Mouse (Mus musculus): ENCODE results near the gene Srgap1. TPM values are rescaled to one million over a fixed set of nuclear protein-coding genes. Genes with fewer than 3 reads are reported as not detected.

Srgap1 gene
- polyA plus RNA-seq, 1 experiment from 2014 or later = 10.2 TPM

DNA sequence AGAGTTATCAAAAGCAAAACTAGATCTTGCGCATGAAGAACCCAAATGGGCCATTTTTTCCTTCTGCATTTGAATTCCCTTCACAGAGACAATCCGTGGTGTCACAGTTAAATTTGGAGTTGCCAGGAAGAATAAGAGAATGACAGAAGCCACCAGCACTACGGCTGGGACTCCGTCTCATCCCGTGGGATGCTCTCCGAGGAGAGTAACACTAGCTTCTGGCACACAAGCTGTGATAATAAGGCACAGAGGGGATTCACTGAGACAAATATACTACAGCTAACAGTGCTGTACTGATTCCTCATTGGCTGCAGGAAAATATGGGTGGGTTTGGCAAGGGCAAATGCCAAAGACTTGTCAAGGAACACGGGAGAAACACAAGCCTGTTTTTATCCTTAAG lies 201.4 kb downstream of the Srgap1 start:
- no peak overlapping the region for H3K4me2 ChIP-seq (ENCODE audit: low read length)
- no peaks in the 10 kb centered on the region for H3K27me3 ChIP-seq (ENCODE audit: insufficient read depth, low read length)
- TF ChIP-seq CTCF (IDR thresholded peaks at IDR 0.05; ENCODE audit: low read depth) = no peak
- no peak overlapping the region for H3K9ac ChIP-seq (ENCODE audit: low read depth, low read length)
- DNase-seq (ENCODE audit: low spot score) (no peak), ATAC-seq (replicated peaks; ENCODE audit: low FRiP score, low read depth) (no peak)
- H3K9me3 ChIP-seq (replicated peaks; ENCODE audit: low read length) = no peaks in the 10 kb centered on the region
- H3K27ac ChIP-seq = no peak overlapping the region
- 82% methylated on average over 7 of the region's 7 CpGs for WGBS
- no peaks in the 10 kb centered on the region for H3K36me3 ChIP-seq (ENCODE audit: insufficient read depth, low read length)
- no peak overlapping the region for H3K4me3 ChIP-seq (replicated peaks; ENCODE audit: low read depth, low read length)
- H3K4me1 ChIP-seq (replicated peaks; ENCODE audit: insufficient read depth, low read length) = no peaks in the 10 kb centered on the region

DNA sequence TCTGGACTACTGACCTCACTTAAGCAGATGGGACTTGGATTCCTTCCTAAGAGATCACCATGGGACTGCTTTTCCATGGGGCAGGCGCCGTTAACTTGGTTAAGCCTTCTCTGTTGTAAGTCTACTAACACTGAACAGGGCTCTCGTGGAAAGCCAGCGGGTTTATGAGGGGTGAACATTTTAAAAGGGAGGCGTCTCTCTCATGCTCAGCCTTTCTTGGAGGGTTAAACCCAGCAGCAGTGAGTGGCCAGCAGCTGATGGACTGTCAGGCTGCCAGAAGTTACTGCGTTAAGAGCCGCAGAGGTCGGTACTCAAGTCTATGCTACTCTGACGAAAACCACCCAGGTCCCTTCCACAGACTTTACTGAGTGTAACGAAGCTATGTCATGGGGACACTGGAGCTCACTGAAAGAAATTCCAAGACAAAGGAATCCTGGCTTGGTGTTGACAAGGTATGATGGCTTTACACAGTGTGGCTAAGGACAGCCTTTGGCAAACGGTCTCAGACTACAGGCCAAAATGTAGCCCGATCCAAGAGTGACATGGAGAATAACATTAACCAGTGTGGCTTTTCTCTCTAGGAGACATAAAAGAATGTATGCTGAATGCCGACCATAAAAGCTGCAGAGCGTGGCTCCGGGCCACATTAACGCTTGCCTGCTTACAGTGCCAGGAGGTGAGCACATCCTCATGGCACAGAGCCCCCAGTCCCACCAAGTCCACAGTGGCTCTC lies 209.8 kb downstream of the Srgap1 start:
- Histone ChIP-seq H3K27ac (peak overlapping the region; percentile 67), H3K9ac (ENCODE audit: low read depth, low read length) (peak overlapping the region; percentile 23; the same call in 1 of the 2 replicates), H3K27me3 (ENCODE audit: insufficient read depth, low read length) (no peaks in the 10 kb centered on the region), H3K9me3 (replicated peaks; ENCODE audit: low read length) (no peaks in the 10 kb centered on the region), H3K4me3 (replicated peaks; ENCODE audit: low read depth, low read length) (peak overlapping the region; percentile 39), H3K4me1 (replicated peaks; ENCODE audit: insufficient read depth, low read length) (no peaks in the 10 kb centered on the region), H3K36me3 (ENCODE audit: insufficient read depth, low read length) (0 out of 2 replicates have a peak, but pooled peaks cover 5% of the 10 kb centered on the region), H3K4me2 (ENCODE audit: low read length) (peak overlapping the region; percentile 57)
- DNase-seq (ENCODE audit: low spot score) = peak; percentile 88
- TF ChIP-seq CTCF (IDR thresholded peaks at IDR 0.05; ENCODE audit: low read depth) = no peak
- 22% methylated on average over 16 of the region's 16 CpGs for WGBS
- peak; percentile 74 for ATAC-seq (replicated peaks; ENCODE audit: low FRiP score, low read depth)

DNA sequence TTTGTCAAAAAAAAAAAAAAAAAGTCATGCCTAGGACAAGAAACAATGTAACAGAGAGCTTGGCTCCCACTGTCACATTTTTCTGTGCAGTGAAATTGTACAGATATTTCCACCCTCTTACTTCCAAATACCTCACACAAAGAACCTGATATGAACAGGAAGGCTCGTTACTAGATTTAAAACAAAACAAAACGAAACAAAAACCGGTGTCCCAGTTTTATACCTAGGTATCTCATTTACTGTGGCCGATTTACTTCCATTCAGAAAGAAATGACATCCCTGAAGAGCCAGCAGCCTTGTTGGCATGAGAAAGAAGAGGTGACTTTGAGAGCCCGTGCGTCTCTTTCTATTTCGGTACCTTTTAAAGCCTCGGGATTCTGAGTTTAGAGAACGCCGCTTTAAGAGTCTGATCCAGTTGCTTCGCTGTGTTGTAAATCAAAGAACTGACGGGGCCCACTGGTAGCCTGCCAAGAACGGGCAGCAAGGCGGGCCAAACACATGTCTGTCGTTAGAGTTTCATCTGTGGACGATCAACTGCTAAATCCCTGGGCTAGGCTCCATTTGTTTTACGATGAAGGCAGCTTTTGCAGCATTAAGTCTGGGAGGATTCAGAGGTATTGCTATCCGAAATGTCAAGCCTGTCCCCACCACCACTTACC lies 210.5 kb downstream of the Srgap1 start:
- Histone ChIP-seq H3K36me3 (ENCODE audit: insufficient read depth, low read length) (0 out of 2 replicates have a peak, but pooled peaks cover 5% of the 10 kb centered on the region), H3K27me3 (ENCODE audit: insufficient read depth, low read length) (no peaks in the 10 kb centered on the region), H3K4me3 (replicated peaks; ENCODE audit: low read depth, low read length) (peak overlapping the region; percentile 39), H3K9ac (ENCODE audit: low read depth, low read length) (peak overlapping the region; percentile 23; the same call in 1 of the 2 replicates), H3K27ac (peak overlapping the region; percentile 67), H3K4me1 (replicated peaks; ENCODE audit: insufficient read depth, low read length) (no peaks in the 10 kb centered on the region), H3K9me3 (replicated peaks; ENCODE audit: low read length) (no peaks in the 10 kb centered on the region), H3K4me2 (ENCODE audit: low read length) (peak overlapping the region; percentile 57)
- peak; percentile 87 for DNase-seq (ENCODE audit: low spot score)
- TF ChIP-seq CTCF (IDR thresholded peaks at IDR 0.05; ENCODE audit: low read depth) = no peak
- WGBS = 12% methylated on average over 18 of the region's 18 CpGs
- ATAC-seq (replicated peaks; ENCODE audit: low FRiP score, low read depth) = 0 out of 2 replicates have a peak, but pooled peaks have one; percentile 6

DNA sequence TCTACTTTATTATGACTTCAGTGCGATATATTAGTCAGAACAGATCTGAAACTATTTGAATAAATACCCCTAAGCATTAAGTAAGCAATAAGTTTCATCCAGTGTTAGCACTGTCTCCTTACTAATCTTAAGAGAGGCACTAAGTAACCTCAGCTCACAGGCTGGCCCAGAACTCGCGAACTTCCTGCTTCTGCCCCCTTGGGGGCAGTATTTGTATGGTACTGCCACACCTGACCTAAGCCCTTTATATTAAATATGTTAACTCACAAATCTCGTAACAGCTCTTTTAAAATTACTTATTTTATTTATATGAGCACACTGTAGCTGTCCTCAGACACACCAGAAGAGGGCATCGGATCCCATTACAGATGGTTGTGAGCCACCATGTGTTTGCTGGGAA lies 213.7 kb downstream of the Srgap1 start:
- no peaks in the 10 kb centered on the region for H3K27me3 ChIP-seq (ENCODE audit: insufficient read depth, low read length)
- no peak for ATAC-seq (replicated peaks; ENCODE audit: low FRiP score, low read depth)
- H3K4me1 ChIP-seq (replicated peaks; ENCODE audit: insufficient read depth, low read length) = no peaks in the 10 kb centered on the region
- no peaks in the 10 kb centered on the region for H3K9me3 ChIP-seq (replicated peaks; ENCODE audit: low read length)
- H3K9ac ChIP-seq (ENCODE audit: low read depth, low read length) = no peak overlapping the region
- no peaks in the 10 kb centered on the region for H3K36me3 ChIP-seq (ENCODE audit: insufficient read depth, low read length)
- 95% methylated on average over 5 of the region's 5 CpGs for WGBS
- no peak overlapping the region for H3K27ac ChIP-seq
- DNase-seq (ENCODE audit: low spot score) = no peak
- no peak overlapping the region for H3K4me2 ChIP-seq (ENCODE audit: low read length)
- H3K4me3 ChIP-seq (replicated peaks; ENCODE audit: low read depth, low read length) = no peak overlapping the region
- TF ChIP-seq CTCF (IDR thresholded peaks at IDR 0.05; ENCODE audit: low read depth) = peak; percentile 27; the same call in 1 of the 2 replicates

DNA sequence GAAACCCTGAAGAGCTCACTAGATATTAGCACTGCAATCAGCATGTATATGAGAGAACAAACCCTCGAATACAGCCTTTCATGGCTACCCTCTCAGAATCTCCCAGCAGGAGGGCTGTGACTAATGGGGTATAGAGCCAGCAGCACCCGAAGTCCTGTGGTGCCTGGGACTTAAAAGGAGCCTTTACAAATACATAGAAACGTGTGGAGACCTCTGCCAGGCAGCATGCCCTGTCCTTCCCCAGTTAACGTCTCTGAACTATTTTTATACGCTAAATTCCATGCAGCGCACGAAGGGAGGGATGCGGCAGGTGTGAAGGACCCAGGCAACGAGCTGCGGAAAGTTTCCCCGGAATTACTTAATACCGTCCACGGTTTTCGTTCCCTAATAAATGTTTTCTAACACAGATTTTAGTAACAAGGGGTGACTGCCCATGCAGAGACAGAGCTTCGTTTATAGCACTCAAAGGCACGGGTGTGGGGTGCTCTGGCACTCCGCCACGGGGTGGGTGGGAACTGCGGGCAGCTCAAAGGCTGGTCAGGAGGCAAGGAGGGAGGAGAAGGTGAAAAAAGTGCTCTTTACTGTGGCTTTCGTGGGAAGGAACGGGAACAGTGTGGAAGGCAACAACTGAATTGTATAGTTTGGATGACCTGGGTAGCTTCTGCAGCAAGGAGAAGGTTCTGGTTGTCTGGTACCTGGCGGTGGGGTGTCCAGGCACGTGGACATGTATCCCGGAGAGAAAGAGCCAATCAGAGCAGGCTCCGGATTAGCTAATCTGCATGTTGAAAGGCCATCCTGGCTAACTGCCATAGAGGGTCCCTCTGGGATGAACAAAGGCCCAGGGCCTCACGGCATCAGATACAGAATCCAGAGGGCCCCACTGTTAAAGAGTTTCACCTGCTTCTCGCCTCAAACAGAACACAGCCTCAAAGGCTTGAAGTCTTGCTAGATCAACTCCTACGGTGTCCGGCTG lies 216.5 kb downstream of the Srgap1 start:
- Histone ChIP-seq H3K4me1 (replicated peaks; ENCODE audit: insufficient read depth, low read length) (no peaks in the 10 kb centered on the region), H3K27me3 (ENCODE audit: insufficient read depth, low read length) (no peaks in the 10 kb centered on the region), H3K4me3 (replicated peaks; ENCODE audit: low read depth, low read length) (no peak overlapping the region), H3K4me2 (ENCODE audit: low read length) (no peak overlapping the region), H3K9me3 (replicated peaks; ENCODE audit: low read length) (no peaks in the 10 kb centered on the region), H3K9ac (ENCODE audit: low read depth, low read length) (no peak overlapping the region), H3K27ac (no peak overlapping the region), H3K36me3 (ENCODE audit: insufficient read depth, low read length) (no peaks in the 10 kb centered on the region)
- 62% methylated on average over 29 of the region's 29 CpGs for WGBS
- no peak for TF ChIP-seq CTCF (IDR thresholded peaks at IDR 0.05; ENCODE audit: low read depth)
- no peak for ATAC-seq (replicated peaks; ENCODE audit: low FRiP score, low read depth)
- DNase-seq (ENCODE audit: low spot score) = no peak
